Mouse (Mus musculus) embryo, embryonic 10 days (tissue): Measurements from ENCODE around the gene Tube1.

Source experiments
- DNase-seq: peaks from one replicate; pipeline ENCODE4 v3.0.0-alpha.2; 2015; ENCODE audit warnings: low spot score

Tube1 gene

GRCm38 (mm10) chr10:39133462-39134310, at the start of gene Tube1, which contains the start of gene Fam229b:
Tube1 (plus strand) TSS chr10:39133976.
Fam229b (minus strand) TSS chr10:39133914.
- DNase-seq: peak; percentile 98

- no peak for DNase-seq
Measured at GRCm38 (mm10) chr10:39096981-39097380, 36.8 kb upstream of the Tube1 start.

GRCm38 (mm10) chr10:39098746-39099145, 35.0 kb upstream of the Tube1 start:
- DNase-seq: no peak

- DNase-seq: no peak
Measured at GRCm38 (mm10) chr10:39104803-39105449, 28.9 kb upstream of the Tube1 start.

GRCm38 (mm10) chr10:39106413-39106812, 27.4 kb upstream of the Tube1 start:
- DNase-seq: no peak

GRCm38 (mm10) chr10:39106935-39107334, 26.8 kb upstream of the Tube1 start:
- DNase-seq: peak; percentile 15

GRCm38 (mm10) chr10:39108837-39109488, 24.8 kb upstream of the Tube1 start:
- DNase-seq: no peak

GRCm38 (mm10) chr10:39109489-39109874, 24.3 kb upstream of the Tube1 start:
- no peak for DNase-seq

- DNase-seq: no peak
Measured at GRCm38 (mm10) chr10:39121412-39121811, 12.4 kb upstream of the Tube1 start.

GRCm38 (mm10) chr10:39137766-39138165, 4.0 kb downstream of the Tube1 start:
- no peak for DNase-seq

- no peak for DNase-seq
Measured at GRCm38 (mm10) chr10:39138761-39139160, 5.0 kb downstream of the Tube1 start.

- DNase-seq: peak; percentile 37
Measured at GRCm38 (mm10) chr10:39140843-39141242, 7.1 kb downstream of the Tube1 start.

GRCm38 (mm10) chr10:39141401-39141800, 7.6 kb downstream of the Tube1 start:
- no peak for DNase-seq

GRCm38 (mm10) chr10:39142216-39142615, 8.4 kb downstream of the Tube1 start:
- no peak for DNase-seq

- DNase-seq: no peak
Measured at GRCm38 (mm10) chr10:39156719-39157118, 22.9 kb downstream of the Tube1 start.

GRCm38 (mm10) chr10:39157321-39157720, 23.5 kb downstream of the Tube1 start:
- DNase-seq: no peak

- DNase-seq: no peak
Measured at GRCm38 (mm10) chr10:39158306-39158705, 24.5 kb downstream of the Tube1 start.

- DNase-seq: no peak
Measured at GRCm38 (mm10) chr10:39161406-39161805, 27.6 kb downstream of the Tube1 start.

- no peak for DNase-seq
Measured at GRCm38 (mm10) chr10:39162666-39163484, 29.1 kb downstream of the Tube1 start.

GRCm38 (mm10) chr10:39163694-39164093, 29.9 kb downstream of the Tube1 start, which contains the start of gene Ccn6:
Ccn6 (minus strand) TSS chr10:39163794.
- DNase-seq: no peak

- no peak for DNase-seq
Measured at GRCm38 (mm10) chr10:39165632-39166115, 31.9 kb downstream of the Tube1 start.

- no peak for DNase-seq
Measured at GRCm38 (mm10) chr10:39167611-39168010, 33.8 kb downstream of the Tube1 start.
